Mouse (Mus musculus) liver, postnatal 0 days (tissue): ENCODE results near the gene Slpi. TPM values are rescaled to one million over a fixed set of nuclear protein-coding genes. Genes with fewer than 3 reads are reported as not detected.

Experiments used
- ATAC-seq: fragments of 200-750 bp; cut with Nextera tagmentation; 2 replicates; pipeline ENCODE4 v1.8.0; 2017; ENCODE audit warnings: mild to moderate bottlenecking, moderate library complexity
- DNase-seq: peaks from one replicate; pipeline ENCODE4 v3.0.0-alpha.2; 2016
- H3K27ac ChIP-seq: fragments of 300-500 bp; sonication (generic); 2 replicates; pipeline ENCODE4 v1.5.1; 2014; ENCODE audit warnings: antibody characterized with exemption, moderate library complexity, mild to moderate bottlenecking, low read depth
- H3K27me3 ChIP-seq: fragments of 300-500 bp; sonication (generic); 2 replicates; pipeline ENCODE4 v1.6.1; 2014; ENCODE audit warnings: low read length, control low read depth, mixed read lengths; ENCODE audit not compliant: insufficient read depth
- H3K36me3 ChIP-seq: fragments of 300-500 bp; sonication (generic); replicated peaks from 2 replicates; pipeline ENCODE4 v1.6.1; 2014; ENCODE audit warnings: mild to moderate bottlenecking, control low read depth, low read length, moderate library complexity, mixed read lengths; ENCODE audit not compliant: insufficient read depth
- H3K4me1 ChIP-seq: fragments of 300-500 bp; sonication (generic); 2 replicates; pipeline ENCODE4 v1.6.1; 2014; ENCODE audit warnings: antibody characterized with exemption, mild to moderate bottlenecking, control low read depth; ENCODE audit not compliant: insufficient read depth
- H3K4me2 ChIP-seq: fragments of 300-500 bp; sonication (generic); 2 replicates; pipeline ENCODE4 v1.6.1; 2014; ENCODE audit warnings: low read depth, mild to moderate bottlenecking, low read length, moderate library complexity, mixed read lengths
- H3K4me3 ChIP-seq: fragments of 300-500 bp; sonication (generic); 2 replicates; pipeline ENCODE4 v1.5.1; 2014; ENCODE audit warnings: low read depth, low read length
- H3K9ac ChIP-seq: fragments of 300-500 bp; sonication (generic); replicated peaks from 2 replicates; pipeline ENCODE4 v1.6.1; 2014; ENCODE audit warnings: mild to moderate bottlenecking, moderate library complexity
- H3K9me3 ChIP-seq: fragments of 300-500 bp; sonication (generic); 2 replicates; pipeline ENCODE4 v1.6.1; 2016; ENCODE audit warnings: mild to moderate bottlenecking, control low read depth, low read length, mixed read lengths
- CTCF ChIP-seq: sonication (generic); IDR thresholded peaks from 2 replicates; pipeline ENCODE4 v1.5.1; 2016; ENCODE audit warnings: antibody characterized with exemption, low read depth
- EP300 ChIP-seq: IDR thresholded peaks from 2 replicates; pipeline ENCODE4 v1.6.1; 2016; ENCODE audit warnings: antibody characterized with exemption, low read depth, mild to moderate bottlenecking
- WGBS: fragments of 180-500 bp; shearing (Covaris S2); extraction: QIAGEN DNeasy Blood & Tissue Kit; methylation state at CpG from one replicate; pipeline ENCODE4 v1.1.7; 2014; ENCODE audit not compliant: insufficient replicate concordance; 5-methylcytosine and 5-hydroxymethylcytosine counted together
- polyA plus RNA-seq: library from polyadenylated mRNA; unstranded; fragments of >200 nt; fragmentation: Nextera tagmentation; extraction: Ambion mirVana; gene quantifications from 2 replicates; pipeline ENCODE4 v1.2.1, GENCODE M21; 2015

The Slpi gene
- polyA plus RNA-seq, 1 experiment from 2014 or later, result 59.4 TPM

DNA sequence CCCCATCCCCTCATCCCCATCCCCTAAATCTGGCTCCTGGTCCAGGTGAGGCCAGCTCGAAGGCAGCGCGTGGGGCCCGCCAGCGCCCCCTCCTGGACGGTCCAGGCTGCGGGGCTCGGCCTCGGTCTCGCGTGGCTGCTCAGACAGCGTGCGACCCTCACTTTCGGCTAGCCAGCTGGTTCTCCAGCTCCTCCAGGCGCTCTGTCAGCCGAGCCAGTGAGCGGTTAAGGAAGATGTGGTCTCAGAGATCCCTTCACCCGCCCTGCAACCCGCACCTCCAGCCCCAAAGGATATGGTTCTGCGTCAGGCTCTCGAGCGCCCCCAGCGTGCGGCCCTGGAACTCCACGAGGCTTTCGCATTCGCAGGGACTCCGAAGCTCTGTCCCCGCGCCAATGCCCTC, 604 bp upstream of the Slpi start:
- Histone ChIP-seq H3K4me1 (peaks cover 13% of the 10 kb centered on the region), H3K4me2 (peak overlapping the region; percentile 72), H3K9ac (no peak overlapping the region), H3K4me3 (peak overlapping the region; percentile 30), H3K27ac (no peak overlapping the region), H3K27me3 (peaks cover 22% of the 10 kb centered on the region), H3K36me3 (no peaks in the 10 kb centered on the region), H3K9me3 (no peaks in the 10 kb centered on the region)
- WGBS, result 2% methylated on average over 30 of the region's 30 CpGs
- TF ChIP-seq EP300 (no peak), CTCF (peak; percentile 87)
- DNase-seq (peak; percentile 85), ATAC-seq (peak; percentile 62)

DNA sequence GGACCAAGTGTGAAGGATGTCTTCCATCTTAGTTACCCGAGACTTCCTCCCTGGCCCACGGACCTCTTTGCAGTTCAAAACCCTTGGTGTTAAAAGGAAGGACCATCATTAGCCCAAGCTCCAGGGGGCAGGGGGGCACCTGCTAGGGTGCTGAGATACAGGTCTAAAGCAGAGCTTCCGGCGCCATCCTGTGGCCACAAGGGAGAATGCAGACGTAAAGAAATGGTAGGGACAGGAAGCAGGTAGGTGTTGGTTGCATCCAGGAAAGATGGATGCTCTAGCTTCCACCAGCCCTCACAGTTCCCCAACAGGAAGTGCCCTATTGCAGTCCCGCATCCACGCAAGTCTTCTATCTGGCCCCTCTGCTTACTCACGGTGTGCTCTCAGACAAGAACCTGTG, 1.9 kb downstream of the Slpi start:
- 9% methylated on average over 8 of the region's 8 CpGs for WGBS
- no peak overlapping the region for H3K4me3 ChIP-seq
- DNase-seq (peak; percentile 62), ATAC-seq (peak; percentile 25; the same call in 1 of the 2 replicates)
- H3K27me3 ChIP-seq, result peaks cover 14% of the 10 kb centered on the region
- peaks cover 18% of the 10 kb centered on the region for H3K4me1 ChIP-seq
- no peaks in the 10 kb centered on the region for H3K9me3 ChIP-seq
- no peak overlapping the region for H3K27ac ChIP-seq
- TF ChIP-seq CTCF (peak; percentile 77), EP300 (no peak)
- H3K9ac ChIP-seq, result no peak overlapping the region
- no peak overlapping the region for H3K4me2 ChIP-seq
- no peaks in the 10 kb centered on the region for H3K36me3 ChIP-seq

DNA sequence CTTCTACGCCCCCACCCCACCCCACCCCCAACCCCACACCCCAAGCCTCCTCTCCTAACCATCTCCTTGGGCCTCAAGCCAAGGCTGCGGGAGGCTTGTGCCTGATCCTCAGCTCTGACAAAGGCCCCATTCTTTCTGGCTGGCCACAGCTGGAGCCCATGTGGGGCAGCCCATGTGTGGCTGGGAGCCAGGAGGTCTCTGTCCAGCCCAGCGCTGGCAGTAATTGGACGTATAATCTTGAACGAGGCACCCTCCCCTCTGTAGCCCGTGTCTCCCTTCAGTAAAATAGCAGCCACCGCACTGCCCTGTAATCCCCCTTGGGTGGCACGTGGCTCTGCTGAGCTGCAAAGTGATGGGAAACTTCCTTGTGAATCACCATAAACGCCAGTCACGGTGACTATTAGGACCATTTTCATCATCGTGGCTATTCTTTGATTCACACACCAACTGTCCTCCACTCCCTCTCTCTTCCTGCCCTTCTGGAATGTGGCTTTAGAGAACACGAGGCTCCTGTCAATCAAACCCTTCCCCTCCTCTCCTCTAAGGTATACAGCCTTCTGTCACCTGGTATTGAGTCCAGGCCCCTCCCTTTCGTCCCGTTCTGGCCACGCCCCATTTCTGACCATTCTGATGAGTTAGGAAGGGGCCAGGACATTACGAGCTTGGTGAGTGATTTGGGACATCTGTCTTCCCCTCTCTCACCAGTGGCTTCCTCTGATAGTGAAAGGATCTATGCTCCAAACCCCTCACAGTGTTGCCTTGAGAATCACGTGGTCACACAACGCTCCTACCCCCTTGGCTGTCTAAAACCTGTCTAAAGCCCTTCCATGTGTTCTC, 2.8 kb downstream of the Slpi start:
- Histone ChIP-seq H3K9ac (no peak overlapping the region), H3K4me3 (no peak overlapping the region), H3K36me3 (no peaks in the 10 kb centered on the region), H3K27ac (no peak overlapping the region), H3K4me1 (peaks cover 18% of the 10 kb centered on the region), H3K9me3 (0 out of 2 replicates have a peak, but pooled peaks cover 3% of the 10 kb centered on the region), H3K4me2 (no peak overlapping the region), H3K27me3 (peaks cover 14% of the 10 kb centered on the region)
- TF ChIP-seq EP300 (no peak), CTCF (no peak)
- 21% methylated on average over 18 of the region's 18 CpGs for WGBS
- ATAC-seq (0 out of 2 replicates have a peak, but pooled peaks have one; percentile 17), DNase-seq (no peak)

DNA sequence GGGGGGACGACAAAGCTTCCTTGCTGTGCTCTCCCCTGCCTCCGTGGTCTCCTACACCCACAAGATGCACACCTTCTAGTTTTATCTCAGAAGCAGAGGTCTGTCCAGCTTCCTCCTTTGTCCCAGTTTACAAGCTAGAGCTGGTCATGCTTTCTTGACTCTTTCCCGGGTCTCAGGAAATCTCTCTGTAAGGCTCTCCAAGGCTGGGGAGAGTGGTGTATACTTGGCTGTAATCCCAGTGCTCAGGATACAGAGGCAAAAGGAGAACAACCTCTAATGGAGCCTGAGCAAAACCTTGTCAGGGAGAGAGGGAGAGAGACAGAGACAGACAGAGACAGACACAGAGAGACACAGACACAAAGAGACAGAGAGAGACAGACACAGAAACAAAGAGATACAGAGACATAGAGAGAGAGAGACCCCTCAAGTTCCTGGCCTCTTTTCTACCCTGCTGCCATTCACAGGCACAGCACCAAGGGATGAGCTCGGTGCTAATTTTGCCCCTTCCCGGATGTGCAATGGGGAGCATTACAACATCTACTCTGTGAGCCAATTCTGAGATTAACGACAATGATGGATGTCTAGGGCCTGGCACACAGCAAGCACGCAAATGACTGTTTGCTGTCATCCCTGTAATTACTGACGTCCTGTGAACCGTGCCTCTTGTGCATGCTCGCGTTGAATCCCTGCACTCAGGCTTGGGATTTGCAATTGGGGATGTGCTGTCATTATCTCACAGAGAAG, 5.1 kb downstream of the Slpi start:
- Histone ChIP-seq H3K27ac (0 out of 2 replicates have a peak overlapping the region, but pooled peaks have one; percentile 16), H3K9ac (no peak overlapping the region), H3K27me3 (peaks cover 5% of the 10 kb centered on the region), H3K4me2 (no peak overlapping the region), H3K9me3 (0 out of 2 replicates have a peak, but pooled peaks cover 3% of the 10 kb centered on the region), H3K4me3 (no peak overlapping the region), H3K36me3 (no peaks in the 10 kb centered on the region), H3K4me1 (peaks cover 12% of the 10 kb centered on the region)
- ATAC-seq, result no peak
- no peak for DNase-seq
- no peak for TF ChIP-seq EP300
- TF ChIP-seq CTCF, result no peak
- 46% methylated on average over 11 of the region's 11 CpGs for WGBS

DNA sequence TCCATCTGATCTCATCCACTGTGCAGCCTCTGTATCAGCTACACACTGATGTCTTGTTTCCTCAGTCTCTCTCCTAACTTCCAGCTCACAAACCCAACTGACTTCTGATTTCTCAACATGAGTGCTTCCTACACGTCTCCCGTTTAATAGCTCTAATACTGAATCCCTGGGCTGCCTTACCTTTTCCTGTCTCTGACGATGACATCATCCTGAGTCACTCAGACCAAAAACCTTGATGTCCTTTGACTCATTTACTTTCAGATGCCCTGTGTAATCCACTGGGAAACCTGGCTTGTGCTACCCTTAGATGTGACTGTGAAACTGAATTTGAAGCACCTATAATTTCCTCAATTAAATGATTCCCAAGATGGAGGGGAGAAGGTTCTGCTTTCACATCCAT, 5.9 kb downstream of the Slpi start:
- Histone ChIP-seq H3K4me1 (peaks cover 12% of the 10 kb centered on the region), H3K4me2 (no peak overlapping the region), H3K36me3 (no peaks in the 10 kb centered on the region), H3K27ac (no peak overlapping the region), H3K4me3 (no peak overlapping the region), H3K27me3 (0 out of 2 replicates have a peak, but pooled peaks cover 2% of the 10 kb centered on the region), H3K9me3 (0 out of 2 replicates have a peak, but pooled peaks cover 3% of the 10 kb centered on the region), H3K9ac (no peak overlapping the region)
- TF ChIP-seq EP300 (no peak), CTCF (no peak)
- 39% methylated on average over 3 of the region's 3 CpGs for WGBS
- ATAC-seq (no peak), DNase-seq (no peak)

DNA sequence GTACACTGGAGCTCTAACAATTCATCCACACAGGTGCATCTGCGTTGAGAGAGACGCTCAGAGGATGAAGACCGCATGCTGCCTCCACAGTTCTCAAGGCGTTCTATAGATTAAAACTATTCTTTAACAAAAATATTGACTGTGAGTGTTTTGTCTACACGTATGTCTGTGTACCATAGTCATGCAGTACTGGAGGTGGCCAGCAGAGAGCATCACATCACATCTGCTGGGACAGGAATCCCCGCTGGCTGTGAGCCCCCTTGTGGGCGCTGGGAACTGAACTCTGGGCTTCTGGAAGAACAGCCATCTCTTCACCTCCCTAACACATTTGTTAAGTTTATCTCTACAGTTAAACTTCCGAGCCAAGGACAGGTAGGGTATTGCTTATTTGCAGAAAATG, 7.2 kb downstream of the Slpi start:
- H3K4me2 ChIP-seq, result no peak overlapping the region
- H3K27me3 ChIP-seq, result no peaks in the 10 kb centered on the region
- DNase-seq, result no peak
- H3K27ac ChIP-seq, result no peak overlapping the region
- H3K4me1 ChIP-seq, result peaks cover 12% of the 10 kb centered on the region
- 0 out of 2 replicates have a peak, but pooled peaks cover 3% of the 10 kb centered on the region for H3K9me3 ChIP-seq
- TF ChIP-seq EP300 (no peak), CTCF (peak; percentile 36)
- H3K4me3 ChIP-seq, result no peak overlapping the region
- H3K9ac ChIP-seq, result no peak overlapping the region
- 67% methylated on average over 8 of the region's 8 CpGs for WGBS
- no peak for ATAC-seq
- H3K36me3 ChIP-seq, result no peaks in the 10 kb centered on the region
